Mouse (Mus musculus) embryo, embryonic 9.5 days (tissue): ENCODE results near the gene Cdh1.
"Not testable (repeated sequence)": the region's sequence is repeated elsewhere in the genome, so short reads cannot be mapped to it uniquely, and the experiment has no call there.

ENCODE experiments used
- DNase-seq: peaks from one replicate; pipeline ENCODE4 v3.0.0-alpha.2; 2017; ENCODE audit errors: extremely low spot score

Cdh1 gene

GRCm38 (mm10) chr8:106603131-106603819 lies at the start of gene Cdh1:
Gene Cdh1 (plus strand): TSS chr8:106603351.
- peak; percentile 48 for DNase-seq

GRCm38 (mm10) chr8:106554011-106554410 lies 49.1 kb upstream of the Cdh1 start:
- DNase-seq, result no peak

DNA sequence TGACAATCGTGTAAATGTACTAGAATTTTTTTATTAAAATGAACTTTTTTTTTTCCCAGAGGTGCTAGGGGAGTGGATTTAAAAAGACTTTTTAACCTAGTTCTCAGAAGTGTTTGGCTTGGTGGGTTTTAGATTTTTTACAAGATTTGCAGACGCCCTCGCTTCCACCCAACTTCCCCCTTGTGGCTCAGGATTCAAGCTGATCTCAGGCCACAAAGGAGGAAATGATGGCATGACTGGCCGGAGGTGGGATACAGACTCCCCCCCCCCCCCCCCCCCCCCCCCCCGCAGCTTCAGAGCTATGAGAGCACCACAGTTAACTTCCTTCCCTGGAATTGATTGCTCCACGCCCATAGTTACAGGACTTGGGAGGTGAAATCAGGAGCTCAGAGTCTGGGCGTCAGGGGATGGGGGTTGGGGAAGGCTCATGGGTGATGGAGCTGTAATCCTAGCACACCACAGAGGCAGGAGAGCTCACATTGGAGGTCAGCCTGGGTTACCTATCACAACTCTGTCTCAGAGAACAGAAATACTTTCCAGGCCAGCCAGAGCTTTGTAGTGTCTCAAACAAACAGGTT lies 47.0 kb upstream of the Cdh1 start:
- no peak for DNase-seq

GRCm38 (mm10) chr8:106559844-106560243 lies 43.3 kb upstream of the Cdh1 start:
- no peak for DNase-seq

DNA sequence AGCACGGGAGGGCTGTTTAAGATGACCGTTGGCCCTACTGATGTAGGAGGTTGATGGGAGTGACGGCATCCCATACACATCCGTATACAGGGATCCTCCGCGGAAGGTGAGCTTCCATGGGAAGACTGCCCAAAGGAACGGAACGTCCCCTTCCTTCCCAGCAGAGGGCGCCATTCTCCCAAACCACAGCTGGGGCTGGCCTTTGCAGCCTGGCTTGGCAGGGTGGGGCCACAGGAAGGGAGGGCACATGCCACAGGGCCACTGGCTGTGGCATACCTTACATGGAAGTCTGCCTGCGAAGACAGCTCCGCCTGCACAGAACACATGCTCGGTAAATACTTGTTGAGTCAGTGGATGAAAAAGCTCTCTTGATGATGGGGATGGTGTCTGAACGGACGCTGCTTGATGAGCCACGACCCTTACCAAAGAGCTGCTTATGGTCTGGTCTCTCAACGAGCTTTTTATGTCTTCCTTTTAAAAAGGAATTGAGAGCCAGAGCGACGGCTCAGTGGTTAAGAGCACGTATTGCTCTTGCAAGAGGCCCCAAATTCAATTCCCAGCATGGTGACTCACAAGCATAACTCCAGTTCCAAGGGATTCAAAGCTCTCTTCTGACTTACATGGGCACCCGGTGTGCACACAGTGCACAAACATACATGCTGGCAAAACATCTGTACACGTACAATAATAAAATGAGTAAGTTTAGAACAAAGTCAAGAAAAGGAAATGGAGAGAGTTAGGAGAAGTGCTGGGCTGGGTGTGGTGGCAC lies 41.9 kb upstream of the Cdh1 start:
- DNase-seq, result peak; percentile 70

GRCm38 (mm10) chr8:106563691-106564182 lies 39.4 kb upstream of the Cdh1 start:
- DNase-seq, result no peak

- DNase-seq, result no peak
These were observed 34.1 kb upstream of the Cdh1 start for GRCm38 (mm10) chr8:106569006-106569405.

DNA sequence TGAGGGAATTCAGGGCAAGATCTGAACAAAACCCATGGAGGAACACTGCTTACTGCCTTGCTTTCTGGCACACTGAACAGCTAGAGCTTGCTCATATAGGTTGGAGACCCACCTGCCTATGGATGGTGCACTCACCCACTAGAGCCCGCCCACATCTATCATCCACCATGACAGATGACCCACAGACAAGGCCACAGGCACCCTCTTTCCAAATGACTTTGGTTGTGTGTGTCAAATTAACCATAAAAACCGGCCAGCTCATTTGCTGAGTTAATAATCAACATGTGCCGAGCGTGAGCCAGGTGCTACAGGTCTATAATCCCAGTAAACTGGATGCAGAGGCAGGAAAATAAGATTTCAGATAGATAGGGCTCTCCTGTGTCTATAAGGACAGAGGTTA lies 32.8 kb upstream of the Cdh1 start:
- no peak for DNase-seq

- no peak for DNase-seq
These were observed 31.5 kb upstream of the Cdh1 start for GRCm38 (mm10) chr8:106571551-106572172.

DNA sequence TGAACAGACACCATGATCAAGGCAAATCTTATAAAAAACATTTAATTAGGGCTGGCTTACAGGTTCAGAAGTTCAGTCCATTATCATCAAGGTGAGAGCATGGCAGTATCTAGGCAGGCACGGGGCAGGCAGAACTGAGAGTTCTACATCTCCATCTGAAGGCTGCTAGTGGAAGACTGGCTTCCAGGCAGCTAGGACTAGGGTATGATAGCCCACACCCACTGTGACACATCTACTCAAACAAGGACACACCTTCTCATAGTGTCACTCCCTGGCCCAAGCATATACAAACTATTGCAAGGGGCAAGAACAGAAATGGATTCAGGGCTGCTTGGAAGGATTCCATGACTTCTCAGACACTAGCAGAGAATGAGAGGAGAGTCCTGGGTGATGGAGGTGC lies 31.0 kb upstream of the Cdh1 start:
- DNase-seq, result not testable (repeated sequence)

DNA sequence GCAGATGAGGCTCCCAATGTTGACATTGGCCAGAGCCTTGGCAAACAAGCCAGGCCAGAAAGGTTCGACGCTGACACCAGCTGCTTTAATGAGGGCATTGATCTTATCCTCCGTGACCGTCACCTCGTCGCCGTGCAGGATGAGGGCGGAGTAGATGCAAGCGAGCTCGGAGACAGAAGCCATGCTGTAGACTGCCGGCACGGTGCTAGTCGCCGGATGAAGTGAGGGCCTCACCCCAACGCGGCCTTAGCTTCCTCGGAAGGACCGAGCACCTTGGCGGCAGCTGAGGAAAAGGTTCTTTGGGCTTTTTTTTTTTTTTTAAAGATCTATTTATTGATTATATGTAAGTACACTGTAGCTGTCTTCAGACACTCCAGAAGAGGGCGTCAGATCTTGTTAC lies 30.0 kb upstream of the Cdh1 start, which contains the start of gene Gm10073:
Gene Gm10073 (minus strand): TSS at position 294 of the 400 bp plus-strand sequence.
- not testable (repeated sequence) for DNase-seq

DNA sequence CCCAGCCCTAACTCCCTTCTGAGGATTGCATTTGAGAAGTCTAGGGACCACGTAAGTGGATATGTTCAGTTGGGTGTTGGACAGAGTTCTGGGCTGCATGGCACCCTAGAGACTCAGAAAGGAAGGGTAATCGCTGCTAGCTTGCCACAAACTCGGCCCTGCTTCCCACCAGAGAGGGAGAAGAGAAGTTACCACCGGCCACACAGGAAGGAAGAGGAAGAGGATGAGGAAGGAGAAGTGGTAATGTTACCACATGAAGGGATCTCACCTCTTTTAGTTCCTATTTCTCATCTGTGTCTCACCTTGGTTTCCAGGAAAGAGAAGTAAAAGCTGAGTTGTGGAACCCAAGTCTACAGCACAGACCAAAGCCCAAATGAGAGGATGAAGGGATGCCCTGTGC lies 28.9 kb upstream of the Cdh1 start:
- no peak for DNase-seq

DNA sequence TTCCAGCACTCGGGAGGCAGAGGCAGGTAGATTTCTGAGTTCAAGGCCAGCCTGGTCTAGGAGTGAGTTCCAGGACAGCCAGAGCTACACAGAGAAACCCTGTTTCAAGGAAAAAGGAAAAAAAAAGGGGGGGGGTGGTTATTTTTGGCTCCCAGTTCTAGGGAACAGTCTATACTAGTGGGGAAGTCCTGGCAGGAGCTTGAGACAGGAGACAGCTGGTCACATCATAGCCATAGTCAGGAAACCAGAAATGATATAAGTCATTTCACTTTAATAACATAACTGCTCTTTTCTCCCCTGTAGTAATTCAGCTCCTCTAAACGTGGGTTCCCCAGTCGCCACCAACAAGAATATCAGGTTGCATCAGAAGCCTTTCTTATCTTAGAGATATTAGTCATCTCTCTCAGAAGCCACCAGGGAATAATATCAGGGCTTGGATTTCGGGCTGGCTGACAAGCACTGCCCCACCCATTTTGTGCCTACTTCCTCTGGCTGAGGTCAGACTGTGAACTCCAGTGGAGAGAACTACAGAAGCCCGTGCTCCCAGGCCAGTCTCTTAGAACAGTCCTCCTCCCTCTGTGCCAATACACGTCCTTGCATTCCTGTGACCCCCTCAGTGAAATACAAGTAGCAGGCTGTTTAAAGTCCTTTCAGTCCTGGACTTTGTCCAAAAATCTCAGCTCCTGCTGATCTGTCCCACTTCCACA lies 26.1 kb upstream of the Cdh1 start:
- no peak for DNase-seq

- DNase-seq, result no peak
These were observed 23.6 kb upstream of the Cdh1 start for GRCm38 (mm10) chr8:106579510-106579909.

GRCm38 (mm10) chr8:106581344-106582088 lies 21.6 kb upstream of the Cdh1 start:
- no peak for DNase-seq

GRCm38 (mm10) chr8:106584942-106585670 lies 18.0 kb upstream of the Cdh1 start:
- no peak for DNase-seq

DNA sequence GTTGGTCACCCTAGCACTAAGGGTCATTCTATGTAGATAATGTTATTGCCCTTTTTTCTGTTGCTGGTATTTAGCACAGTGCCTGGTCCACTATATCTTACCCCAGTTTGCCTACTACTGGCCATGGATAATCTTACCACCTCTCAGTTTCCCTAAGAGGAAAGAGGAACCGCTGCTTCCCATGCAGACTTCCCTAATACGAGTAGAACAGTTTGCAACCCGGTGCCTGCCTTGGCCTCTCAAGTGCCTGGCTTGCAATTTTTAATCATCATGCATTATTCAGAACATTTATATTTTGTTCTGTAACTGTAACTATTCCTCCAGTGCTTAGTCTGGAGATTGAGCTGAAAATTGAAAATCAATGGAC lies 17.5 kb upstream of the Cdh1 start:
- DNase-seq, result no peak

GRCm38 (mm10) chr8:106586896-106587295 lies 16.3 kb upstream of the Cdh1 start:
- no peak for DNase-seq

GRCm38 (mm10) chr8:106588443-106589431 lies 14.4 kb upstream of the Cdh1 start:
- no peak for DNase-seq
